Mouse (Mus musculus): ENCODE measurements around the gene Col6a2. TPM values are rescaled to one million over a fixed set of nuclear protein-coding genes. Genes with fewer than 3 reads are reported as not detected.

Col6a2 gene
- total RNA-seq (2021): 100 to 1,000 TPM; 169 to 173 TPM
- long read RNA-seq, experiment 1, full-length matches to known transcripts: 41 of 107 reads
- long read RNA-seq, experiment 1, partial matches to known transcripts: 52 of 107 reads
- long read RNA-seq, experiment 1, other reads (novel, unspliced or antisense): 14 of 107 reads
- long read RNA-seq, experiment 2, full-length matches to known transcripts: 47 of 98 reads
- long read RNA-seq, experiment 2, partial matches to known transcripts: 40 of 98 reads
- long read RNA-seq, experiment 2, other reads (novel, unspliced or antisense): 11 of 98 reads

DNA sequence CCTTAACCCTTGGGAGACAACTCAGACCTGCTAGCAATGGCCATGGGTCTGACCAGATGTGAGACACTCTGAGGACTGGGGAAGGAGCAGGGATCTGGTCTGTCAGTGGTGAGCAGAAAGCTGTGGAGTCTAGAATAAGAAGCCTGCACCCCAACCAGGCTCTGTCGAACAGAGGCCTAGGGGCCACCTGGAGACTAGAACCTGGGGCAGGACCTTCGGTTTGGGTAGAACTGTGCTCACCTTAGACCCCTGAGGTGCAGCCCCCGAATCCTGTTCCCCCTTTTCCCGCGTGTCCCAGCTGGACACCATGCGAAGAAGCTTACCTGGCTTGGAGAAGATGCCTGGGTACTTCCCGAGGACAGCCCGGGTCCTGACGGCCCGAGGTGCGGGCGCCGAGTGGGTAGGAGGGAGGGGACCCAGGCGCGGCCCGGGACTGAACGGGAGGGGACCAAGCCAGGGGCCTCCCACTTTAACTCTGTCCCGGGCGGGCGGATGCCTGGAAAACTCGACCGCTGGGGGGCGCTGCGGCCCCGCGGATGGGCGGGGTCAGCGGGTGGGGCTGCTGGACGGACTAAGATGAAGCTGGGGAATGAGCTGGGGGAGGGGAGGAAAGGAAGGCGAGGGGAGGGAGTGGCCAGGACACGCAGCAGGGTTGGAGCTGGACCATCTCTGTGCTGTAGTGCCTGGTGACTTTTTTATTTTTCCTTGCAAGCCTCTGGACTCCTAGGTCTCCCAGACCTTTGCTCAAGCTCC, at the start of gene Col6a2:
Col6a2 (minus strand) TSS at position 703 of the 753 bp plus-strand sequence.
- DNase-seq: peak; percentile 97 to 98
- intact Hi-C loops (cut with DNase I): loop anchor here (2.0 kb wide), 1 partner anchor 110 kb away; no protein-coding TSS in a partner anchor

DNA sequence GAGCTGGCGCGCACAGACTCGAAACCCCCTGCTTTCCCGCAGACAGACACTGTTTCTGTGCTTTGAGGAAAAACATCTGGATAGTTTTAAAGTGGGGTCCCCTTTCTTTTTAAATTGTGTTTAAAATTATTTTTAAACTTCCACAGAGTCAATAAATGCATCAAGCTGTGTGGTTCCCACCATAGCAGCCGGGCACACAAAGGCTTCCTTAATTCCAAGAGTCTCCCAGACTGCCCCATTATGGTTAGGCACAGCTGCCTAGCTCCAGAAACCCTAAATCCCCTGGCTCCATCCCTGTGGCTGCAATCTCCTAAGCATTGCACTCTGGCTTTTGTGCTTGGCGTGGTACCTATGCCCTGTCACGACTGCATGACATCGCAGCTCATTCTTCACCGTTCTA, 48.5 kb upstream of the Col6a2 start:
- intact Hi-C loops (cut with DNase I): no loop called here
- no peak for DNase-seq

DNA sequence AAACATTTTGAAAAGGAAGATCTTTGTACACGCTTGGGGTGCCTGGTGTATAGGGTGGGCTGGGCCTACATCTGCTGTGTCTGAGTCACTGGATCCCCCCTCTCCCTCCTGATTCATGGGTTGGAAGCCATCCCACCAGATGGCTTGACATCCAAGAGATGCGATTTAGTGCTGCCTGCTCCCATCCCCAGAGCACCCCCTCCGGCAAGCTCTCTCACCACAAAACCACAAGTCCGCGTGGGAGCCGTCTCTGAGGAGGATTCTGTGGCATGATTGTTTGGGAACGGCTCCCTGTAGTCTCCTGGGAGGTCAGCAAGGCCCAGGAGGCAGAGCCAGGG, 45.5 kb upstream of the Col6a2 start:
- intact Hi-C loops (cut with DNase I): no loop called here
- DNase-seq: peak; percentile 53 to 59

- DNase-seq: no peak
- intact Hi-C loops (cut with DNase I): no loop called here
These were observed 45.0 kb upstream of the Col6a2 start for GRCm38 (mm10) chr10:76668261-76668946.

GRCm38 (mm10) chr10:76667197-76667805, 43.9 kb upstream of the Col6a2 start:
- intact Hi-C loops (cut with DNase I): no loop called here
- no peak for DNase-seq

GRCm38 (mm10) chr10:76665551-76665950, 42.1 kb upstream of the Col6a2 start:
- intact Hi-C loops (cut with DNase I): no loop called here
- DNase-seq: no peak

DNA sequence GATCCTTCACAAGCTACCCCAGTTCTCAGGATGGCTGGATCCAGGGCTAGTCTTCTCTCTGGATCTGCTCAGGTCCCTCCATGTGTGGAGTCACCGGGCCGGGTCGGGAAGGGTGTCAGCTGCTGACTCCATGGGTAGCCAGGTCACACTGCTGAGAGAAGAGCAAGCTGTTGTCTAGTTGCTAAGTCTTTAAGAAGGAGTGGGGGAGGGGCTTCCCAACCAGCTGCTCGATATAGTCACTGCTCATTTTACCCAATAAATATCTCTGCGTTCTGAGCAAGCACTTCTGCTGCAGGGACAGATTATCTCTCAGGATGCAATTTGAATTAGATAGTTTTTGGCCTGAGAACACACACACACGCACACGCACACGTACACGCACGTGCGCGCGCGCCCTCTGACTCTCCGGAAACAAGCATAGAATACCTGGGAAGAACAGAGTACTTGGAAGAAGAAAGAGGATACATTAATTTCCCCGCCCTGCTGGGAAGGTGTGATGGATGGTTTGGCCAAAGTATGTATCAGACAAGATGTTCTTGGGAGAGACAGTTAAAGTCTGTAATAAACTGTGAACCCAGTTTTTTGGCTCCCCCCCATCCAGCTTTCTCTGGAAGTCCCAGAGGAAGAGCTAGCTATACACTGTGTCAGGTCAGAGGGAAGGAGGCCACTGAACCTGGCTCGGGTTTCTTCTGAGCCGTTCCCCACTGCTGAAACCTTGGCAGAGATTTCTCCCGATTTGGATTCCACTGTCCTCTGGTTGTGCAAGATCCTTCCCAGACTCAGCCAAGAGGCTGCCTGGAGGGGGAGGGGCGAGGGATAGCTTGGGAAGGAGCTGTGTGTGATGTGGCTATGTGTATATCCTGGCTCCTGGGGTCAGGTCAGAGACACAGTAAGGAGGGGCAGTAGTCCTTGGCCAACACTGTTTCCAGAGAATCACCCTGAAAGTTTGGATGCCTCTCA, 41.0 kb upstream of the Col6a2 start:
- peak; percentile 80 to 81 for DNase-seq
- intact Hi-C loops (cut with DNase I): no loop called here

DNA sequence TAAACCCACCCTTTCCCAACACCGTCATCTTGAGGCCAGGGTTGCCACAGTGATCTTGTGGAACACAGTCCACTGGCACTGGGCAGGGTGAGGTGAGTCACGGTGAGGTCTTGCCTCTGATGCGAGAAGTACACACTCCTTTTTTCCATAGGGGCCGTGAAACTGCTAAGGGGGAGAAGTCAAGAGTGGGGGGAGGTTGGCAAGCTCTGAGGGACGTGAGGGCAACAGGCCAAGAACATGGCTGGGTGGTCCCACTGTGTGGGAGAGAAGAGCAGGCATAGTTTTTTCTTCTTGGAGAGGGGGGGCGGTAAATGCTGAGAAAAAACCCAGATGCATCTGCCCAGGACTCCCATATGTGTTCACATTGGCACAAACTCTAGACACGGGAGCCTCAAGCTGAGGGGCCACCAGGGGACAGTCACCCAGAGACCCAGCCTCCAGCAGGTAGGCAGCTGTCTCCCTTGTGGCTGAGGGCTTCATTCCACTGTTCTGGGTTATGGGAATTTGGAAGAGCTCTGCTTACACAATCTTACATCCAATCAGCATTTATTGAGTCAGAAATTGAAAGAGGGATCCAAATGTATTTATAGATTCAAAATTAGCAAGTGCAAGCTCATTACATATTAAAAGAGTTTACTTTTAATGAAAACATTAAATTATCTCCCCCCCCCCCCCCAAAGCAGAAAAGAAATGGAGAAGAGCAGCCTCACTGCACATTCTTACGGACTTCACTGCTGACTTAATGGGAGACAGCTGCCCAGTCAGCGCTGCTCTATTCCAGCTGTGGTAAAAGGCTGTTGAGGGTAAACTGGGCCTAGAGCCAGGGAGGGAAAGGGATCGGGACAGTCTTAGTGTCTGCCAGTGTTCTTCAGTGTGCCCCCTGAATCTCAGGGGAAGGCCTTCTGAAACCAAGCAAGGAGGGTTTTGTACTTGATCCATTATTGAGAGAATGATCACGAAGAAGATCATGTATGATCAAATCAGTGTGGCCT, 30.2 kb upstream of the Col6a2 start:
- intact Hi-C loops (cut with DNase I): no loop called here
- DNase-seq: no peak

- no peak for DNase-seq
- intact Hi-C loops (cut with DNase I): no loop called here
These were observed 27.4 kb upstream of the Col6a2 start for GRCm38 (mm10) chr10:76650662-76651342.

DNA sequence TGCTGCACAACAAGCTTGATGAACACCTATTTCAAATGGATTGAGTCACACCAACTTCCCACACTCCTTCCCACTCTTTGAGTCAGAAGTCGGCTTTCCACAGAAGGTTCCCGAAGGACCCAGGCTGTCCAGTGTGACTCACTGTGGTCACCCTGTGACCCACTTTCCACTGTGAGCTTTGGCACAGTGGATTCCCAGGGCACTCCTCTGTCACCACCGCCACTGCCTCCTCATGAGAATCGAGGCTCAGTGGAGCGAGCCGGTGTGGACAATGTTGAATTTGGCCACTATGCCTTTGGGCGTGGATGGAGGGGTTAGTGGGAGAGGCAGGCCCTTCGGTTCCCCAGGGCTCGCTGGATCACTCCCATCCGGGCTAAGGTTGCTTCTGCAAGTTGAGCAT, 25.3 kb upstream of the Col6a2 start:
- intact Hi-C loops (cut with DNase I): no loop called here
- peak; percentile 53 to 55 for DNase-seq

DNA sequence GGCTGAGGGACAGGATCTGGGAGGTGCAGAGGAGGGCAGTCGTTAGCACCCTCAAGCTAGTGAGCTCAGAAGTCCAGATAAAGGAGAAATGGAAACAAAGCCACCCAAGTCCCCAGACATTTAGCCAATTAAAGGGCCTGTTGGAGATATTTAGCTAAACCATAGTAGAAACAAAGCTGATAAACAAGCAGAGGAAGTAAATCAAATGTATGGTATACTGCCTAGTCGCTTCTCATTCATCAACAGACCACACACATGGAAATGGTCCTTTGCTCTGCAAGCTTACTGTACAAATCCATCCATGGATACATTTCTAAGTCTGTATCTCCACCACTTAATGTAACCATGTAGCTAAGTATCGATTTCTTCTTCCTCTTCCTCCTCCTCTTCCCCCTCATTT, 24.0 kb upstream of the Col6a2 start:
- intact Hi-C loops (cut with DNase I): no loop called here
- no peak for DNase-seq

- DNase-seq: no peak
These were observed 22.3 kb upstream of the Col6a2 start for GRCm38 (mm10) chr10:76645686-76646085.

GRCm38 (mm10) chr10:76645066-76645465, 21.6 kb upstream of the Col6a2 start:
- intact Hi-C loops (cut with DNase I): no loop called here
- no peak for DNase-seq

More at GRCm38 (mm10) chr10:76645686-76646085, 22.3 kb upstream of the Col6a2 start:
- intact Hi-C loops (cut with DNase I): no loop called here

DNA sequence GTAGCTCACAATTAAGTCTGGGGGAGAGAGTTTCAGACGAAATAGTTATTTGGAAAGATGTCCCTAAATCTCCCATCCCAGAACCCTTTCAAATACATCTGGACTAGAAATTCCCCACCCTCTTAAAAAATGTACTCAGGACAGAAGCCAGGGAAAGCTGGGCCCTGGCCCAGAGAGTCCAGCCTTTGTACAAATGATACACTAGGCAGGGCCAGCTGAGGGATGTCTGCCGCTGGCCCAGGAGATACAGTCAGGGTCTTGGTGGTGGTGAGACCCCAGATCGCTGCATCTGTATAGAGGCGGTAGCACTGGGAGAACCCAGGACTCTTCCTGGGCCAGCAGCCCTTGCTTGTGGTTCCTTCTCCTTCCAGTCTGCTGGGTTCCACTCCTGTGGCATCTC, 20.6 kb upstream of the Col6a2 start:
- intact Hi-C loops (cut with DNase I): no loop called here
- DNase-seq: peak; percentile 66 to 72

DNA sequence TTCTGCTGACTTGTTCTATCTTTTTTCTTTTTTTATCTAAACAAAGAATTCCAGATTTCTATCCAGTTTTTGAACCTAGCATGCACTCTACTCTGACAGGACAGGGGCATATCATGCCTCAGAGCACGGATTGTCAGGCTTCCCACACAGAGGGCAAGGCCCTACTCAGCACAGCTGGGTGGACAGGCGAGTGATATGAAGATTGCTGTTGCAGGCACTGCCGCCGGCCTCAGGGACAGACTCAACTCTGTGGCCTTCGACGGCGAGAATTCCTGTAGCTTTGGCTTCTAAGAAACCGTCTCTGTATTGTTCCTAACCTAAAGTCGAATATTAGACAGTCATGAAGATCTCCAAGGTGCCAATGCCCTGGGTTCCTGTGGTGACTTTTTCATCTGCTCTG, 20.0 kb upstream of the Col6a2 start:
- intact Hi-C loops (cut with DNase I): no loop called here
- DNase-seq: peak in 1 of 2 experiments; percentile 47

DNA sequence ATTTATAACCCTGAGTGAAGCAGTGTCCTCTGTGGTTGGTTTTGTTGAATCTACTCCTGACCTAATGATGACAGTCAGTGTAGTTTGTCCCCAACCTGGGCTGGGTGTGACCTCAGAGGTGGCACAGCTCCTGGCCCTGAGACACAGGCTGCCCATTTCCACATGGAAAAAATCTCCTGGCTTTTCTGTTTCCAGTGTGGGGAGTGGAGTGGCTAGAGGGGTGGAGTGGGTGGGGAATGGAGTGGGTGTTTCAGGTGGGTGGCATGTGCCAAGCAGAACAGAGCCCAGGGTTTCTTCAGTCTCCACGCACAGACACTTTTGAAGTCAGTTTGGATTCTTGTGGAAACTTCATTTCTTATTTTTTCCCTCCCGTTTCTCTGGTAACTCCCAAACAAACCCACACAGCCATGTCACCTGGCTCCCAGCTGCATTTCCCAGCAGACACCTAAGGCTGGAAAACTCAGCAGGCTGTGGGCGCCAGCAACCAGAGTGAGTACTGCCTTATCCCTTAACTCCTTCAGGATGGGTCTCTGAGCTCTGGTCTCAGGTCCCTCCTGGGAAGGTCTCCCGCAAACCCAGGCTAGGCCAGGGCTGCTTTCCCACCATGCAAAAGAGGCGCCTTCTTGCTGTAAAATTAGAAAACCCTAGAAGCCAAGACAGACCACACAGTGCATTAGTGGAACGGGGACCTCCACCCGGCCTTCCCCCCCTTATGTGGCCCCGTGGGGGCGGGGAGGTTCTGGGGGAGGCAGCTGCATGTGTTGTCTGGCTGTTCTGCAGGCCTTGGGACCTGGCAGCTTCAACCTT, 19.4 kb upstream of the Col6a2 start:
- DNase-seq: peak; percentile 69
- intact Hi-C loops (cut with DNase I): no loop called here

DNA sequence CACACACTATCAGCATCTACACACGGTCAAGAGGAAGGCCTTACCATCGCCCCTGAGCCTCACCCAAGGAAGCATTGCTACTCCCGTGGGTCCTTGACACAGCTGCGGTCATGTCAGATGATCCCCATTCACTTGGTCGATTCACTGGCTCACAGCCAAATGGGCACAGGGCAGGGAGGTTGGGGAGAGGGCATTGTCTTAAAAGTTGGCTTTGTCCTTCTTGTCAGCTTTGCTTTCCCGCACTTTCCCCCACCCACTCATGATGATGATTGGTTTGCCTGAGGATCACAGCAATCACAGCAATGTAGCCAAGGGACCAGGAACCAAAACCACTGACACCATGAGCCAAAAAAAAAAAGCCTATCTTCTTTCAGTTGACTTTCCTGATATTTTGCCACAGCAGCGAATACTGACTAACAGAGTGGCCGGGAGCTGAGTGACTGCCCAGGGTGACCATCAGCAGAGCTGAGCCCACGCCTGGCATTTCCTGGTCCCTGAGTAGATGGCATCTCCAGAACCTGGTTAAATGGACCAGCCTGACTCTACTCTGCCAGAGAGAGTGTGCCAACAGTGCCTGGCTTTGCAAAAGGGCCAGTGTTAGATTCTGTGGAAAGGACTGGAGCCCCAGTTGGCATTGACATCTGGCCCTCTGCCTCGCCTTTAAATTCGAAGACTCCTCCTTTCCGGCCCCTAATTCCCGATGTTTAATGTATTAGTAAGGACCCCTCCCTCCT, 18.6 kb upstream of the Col6a2 start:
- intact Hi-C loops (cut with DNase I): no loop called here
- no peak for DNase-seq

Measured in heart, postnatal 14 days (tissue).